Mouse (Mus musculus): ENCODE results near the gene Gm47791. TPM values are rescaled to one million over a fixed set of nuclear protein-coding genes. Genes with fewer than 3 reads are reported as not detected.

The Gm47791 gene
- not detected for polyA plus RNA-seq (2015; fragmentation: Illumina TruSeq; extraction: RNeasy Lipid Tissue Mini Kit (QIAGEN cat#74804); ENCODE audit: insufficient read depth, low read depth, low replicate concordance)

DNA sequence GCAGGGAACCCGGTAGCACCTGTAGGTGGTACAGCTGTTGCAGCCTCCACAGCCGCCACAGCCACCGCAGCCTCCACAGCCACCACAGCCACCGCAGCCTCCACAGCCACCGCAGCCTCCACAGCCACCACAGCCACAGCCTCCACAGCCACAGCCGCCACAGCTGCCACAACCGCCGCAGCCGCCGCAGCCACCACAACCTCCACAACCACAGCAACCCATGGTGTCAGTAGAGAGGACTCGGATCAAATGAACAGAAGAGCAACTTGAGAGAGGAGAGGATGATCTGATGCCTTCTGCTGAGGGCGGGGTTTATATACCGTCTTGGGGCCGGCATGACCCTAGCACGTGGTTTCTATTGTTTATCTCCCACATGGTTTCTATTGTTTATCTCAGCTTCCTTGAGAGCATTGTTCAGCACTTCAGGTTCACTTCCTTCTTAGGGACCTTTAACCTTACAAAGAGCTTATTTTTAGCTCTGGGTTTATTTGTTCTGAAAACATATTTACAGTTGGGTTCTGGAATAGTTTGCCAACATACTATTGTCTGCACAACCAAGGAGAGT lies at the start of gene Gm47791:
Gene Gm47791 (minus strand): TSS at position 222 of the 565 bp plus-strand sequence.

DNA sequence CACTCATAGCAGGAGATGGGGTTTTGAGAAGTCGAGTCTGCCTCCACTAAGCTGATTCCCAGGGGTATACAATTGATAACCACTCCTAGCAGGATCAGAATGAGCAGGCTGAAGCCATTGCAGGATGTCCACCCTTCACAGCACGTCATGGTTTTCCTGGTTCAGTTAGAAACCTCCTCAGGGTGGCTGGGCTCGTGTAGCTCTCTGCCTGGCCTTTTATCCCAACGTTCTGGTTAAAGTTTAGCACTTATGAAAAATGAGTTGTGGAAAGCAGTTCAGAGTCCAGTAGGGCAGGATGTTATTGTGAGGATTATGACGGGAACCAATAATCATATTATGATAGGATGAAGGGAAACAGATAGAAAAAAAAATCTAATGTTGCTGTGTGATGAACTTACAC lies 2.8 kb downstream of the Gm47791 start, which contains the start of gene Tm4sf20:
Gene Tm4sf20 (minus strand): TSS at position 193 of the 400 bp plus-strand sequence.

DNA sequence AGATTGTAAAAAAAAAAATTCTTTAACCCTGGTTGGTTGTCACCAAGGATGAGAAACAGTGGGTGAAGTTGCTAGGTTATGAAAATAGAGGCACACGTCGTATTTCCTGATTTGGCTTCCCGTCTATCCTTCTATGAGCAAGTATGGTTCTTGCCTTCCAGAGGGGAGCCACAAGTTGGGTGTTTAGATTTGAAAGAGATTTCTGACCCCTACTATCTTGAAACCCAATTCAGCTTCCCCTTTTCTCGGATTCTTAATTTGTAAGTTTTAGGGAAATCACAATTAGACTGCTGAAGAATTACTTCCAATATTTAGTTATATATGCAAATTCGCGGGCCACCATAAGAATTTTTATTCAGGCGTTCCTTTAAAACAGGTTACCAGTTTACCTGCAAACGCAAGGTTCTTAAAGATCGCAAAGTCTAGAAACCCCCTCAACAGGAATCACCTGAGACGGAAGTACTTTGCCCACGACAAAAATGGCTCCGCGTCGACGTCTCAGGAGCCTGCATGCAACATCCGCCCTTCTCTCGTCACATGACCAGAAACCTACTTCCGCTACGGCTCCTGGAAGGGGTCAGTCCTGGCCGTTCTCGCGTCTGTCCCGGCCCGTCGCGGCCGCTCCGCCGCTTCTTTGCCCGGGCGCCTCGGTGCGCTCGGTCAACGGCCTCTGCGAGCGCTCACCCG lies 46.6 kb downstream of the Gm47791 start, which contains the start of gene Mff:
Gene Mff (plus strand): TSS at position 552 of the 687 bp plus-strand sequence.

Other genes starting within 250 kb of the Gm47791 start
- gene Col4a4, start 184.4 kb downstream of the Gm47791 start, polyA plus RNA-seq (2015; fragmentation: Illumina TruSeq; extraction: RNeasy Lipid Tissue Mini Kit (QIAGEN cat#74804); ENCODE audit: insufficient read depth, low read depth, low replicate concordance), result 0.48 TPM
- gene Col4a3, start 184.3 kb downstream of the Gm47791 start, polyA plus RNA-seq (2015; fragmentation: Illumina TruSeq; extraction: RNeasy Lipid Tissue Mini Kit (QIAGEN cat#74804); ENCODE audit: insufficient read depth, low read depth, low replicate concordance), result 1.1 TPM
- 30.1 TPM for gene Mff, start 46.4 kb downstream of the Gm47791 start, polyA plus RNA-seq (2015; fragmentation: Illumina TruSeq; extraction: RNeasy Lipid Tissue Mini Kit (QIAGEN cat#74804); ENCODE audit: insufficient read depth, low read depth, low replicate concordance)
- not detected for gene Tm4sf20, start 2.8 kb downstream of the Gm47791 start, polyA plus RNA-seq (2015; fragmentation: Illumina TruSeq; extraction: RNeasy Lipid Tissue Mini Kit (QIAGEN cat#74804); ENCODE audit: insufficient read depth, low read depth, low replicate concordance)
- gene Agfg1, start 68.2 kb upstream of the Gm47791 start, polyA plus RNA-seq (2015; fragmentation: Illumina TruSeq; extraction: RNeasy Lipid Tissue Mini Kit (QIAGEN cat#74804); ENCODE audit: insufficient read depth, low read depth, low replicate concordance), result 3.6 TPM
- not detected for gene A030005L19Rik, start 142.1 kb upstream of the Gm47791 start, polyA plus RNA-seq (2015; fragmentation: Illumina TruSeq; extraction: RNeasy Lipid Tissue Mini Kit (QIAGEN cat#74804); ENCODE audit: insufficient read depth, low read depth, low replicate concordance)
- not detected for gene A030014E15Rik, start 153.7 kb upstream of the Gm47791 start, polyA plus RNA-seq (2015; fragmentation: Illumina TruSeq; extraction: RNeasy Lipid Tissue Mini Kit (QIAGEN cat#74804); ENCODE audit: insufficient read depth, low read depth, low replicate concordance)
- gene Gm6217, start 160.2 kb upstream of the Gm47791 start, polyA plus RNA-seq (2015; fragmentation: Illumina TruSeq; extraction: RNeasy Lipid Tissue Mini Kit (QIAGEN cat#74804); ENCODE audit: insufficient read depth, low read depth, low replicate concordance), result not detected
- gene A030003K21Rik, start 172.1 kb upstream of the Gm47791 start, polyA plus RNA-seq (2015; fragmentation: Illumina TruSeq; extraction: RNeasy Lipid Tissue Mini Kit (QIAGEN cat#74804); ENCODE audit: insufficient read depth, low read depth, low replicate concordance), result not detected
- not detected for gene Gm7544, start 184.8 kb upstream of the Gm47791 start, polyA plus RNA-seq (2015; fragmentation: Illumina TruSeq; extraction: RNeasy Lipid Tissue Mini Kit (QIAGEN cat#74804); ENCODE audit: insufficient read depth, low read depth, low replicate concordance)
- not detected for gene Gm47955, start 189.0 kb upstream of the Gm47791 start, polyA plus RNA-seq (2015; fragmentation: Illumina TruSeq; extraction: RNeasy Lipid Tissue Mini Kit (QIAGEN cat#74804); ENCODE audit: insufficient read depth, low read depth, low replicate concordance)
- not detected for gene Gm47959, start 229.3 kb upstream of the Gm47791 start, polyA plus RNA-seq (2015; fragmentation: Illumina TruSeq; extraction: RNeasy Lipid Tissue Mini Kit (QIAGEN cat#74804); ENCODE audit: insufficient read depth, low read depth, low replicate concordance)

Data from pancreas, adult 10 weeks (tissue).